Mouse (Mus musculus) layer of hippocampus, postnatal 36 days (tissue): ENCODE results near the gene Guca2b. TPM values are rescaled to one million over a fixed set of nuclear protein-coding genes. Genes with fewer than 3 reads are reported as not detected.

Experiments
- total RNA-seq, 2 experiments: library from RNA; stranded (reverse); gene quantifications; 2 replicates each; pipeline ENCODE4 v1.2.3; 2021

The Guca2b gene
- total RNA-seq, 2 experiments from 2014 or later, result not detected

Other genes starting within 250 kb of the Guca2b start
- 10 to 100 TPM; 19.9 to 28.7 TPM for gene Ccdc30, start 243.4 kb downstream of the Guca2b start, total RNA-seq
- gene Ppcs, start 236.5 kb downstream of the Guca2b start, total RNA-seq, result 1 to 10 TPM; 6.2 to 6.4 TPM
- gene Zmynd12, start 236.1 kb downstream of the Guca2b start, total RNA-seq, result under 1 TPM; 0.46 to 0.47 TPM
- 10 to 100 TPM; 12.0 to 12.4 TPM for gene Rimkla, start 166.3 kb downstream of the Guca2b start, total RNA-seq
- gene Foxj3, start 122.0 kb downstream of the Guca2b start, total RNA-seq, result 10 to 100 TPM; 63.6 to 72.9 TPM
- gene Frg2f1, start 119.4 kb downstream of the Guca2b start, total RNA-seq, result 10 to 100 TPM; 26.2 to 31.1 TPM
- not detected for gene Guca2a, start 21.2 kb downstream of the Guca2b start, total RNA-seq
- gene Hivep3, start 74.8 kb upstream of the Guca2b start, total RNA-seq, result 10 to 100 TPM; 49.0 to 52.0 TPM